Mouse (Mus musculus) skeletal muscle tissue, adult 2 months (tissue): ENCODE data around the gene Cyp27b1.
A peak's percentile ranks its signal among the peaks of the same experiment; 100 is the strongest.
"Not testable (repeated sequence)": the region's sequence is repeated elsewhere in the genome, so short reads cannot be mapped to it uniquely, and the experiment has no call there.

Experiments used
- DNase-seq: peaks from one replicate; pipeline ENCODE4 v3.0.0-alpha.2; 2012; ENCODE audit warnings: low read depth, low spot score

The Cyp27b1 gene

GRCm38 (mm10) chr10:127069281-127070189 lies 21.5 kb downstream of the Cyp27b1 start:
- no peak for DNase-seq

- peak; percentile 96 for DNase-seq
These were observed 22.4 kb downstream of the Cyp27b1 start, which contains the start of gene Tspan31 for GRCm38 (mm10) chr10:127070190-127071121. Tspan31 (minus strand) TSS chr10:127070264.

GRCm38 (mm10) chr10:127071203-127071602 lies 23.2 kb downstream of the Cyp27b1 start:
- no peak for DNase-seq

- not testable (repeated sequence) for DNase-seq
These were observed 24.2 kb downstream of the Cyp27b1 start for GRCm38 (mm10) chr10:127072270-127072669.

GRCm38 (mm10) chr10:127072969-127073368 lies 24.9 kb downstream of the Cyp27b1 start:
- not testable (repeated sequence) for DNase-seq

- DNase-seq: no peak
These were observed 25.9 kb downstream of the Cyp27b1 start for GRCm38 (mm10) chr10:127073981-127074380.

GRCm38 (mm10) chr10:127075080-127075479 lies 27.0 kb downstream of the Cyp27b1 start, which contains the start of gene Agap2:
Agap2 (plus strand) TSS chr10:127075284.
- DNase-seq: no peak

- DNase-seq: no peak
These were observed 27.6 kb downstream of the Cyp27b1 start for GRCm38 (mm10) chr10:127075651-127076050.

- DNase-seq: no peak
These were observed 28.0 kb downstream of the Cyp27b1 start for GRCm38 (mm10) chr10:127076082-127076481.

- DNase-seq: no peak
These were observed 29.5 kb downstream of the Cyp27b1 start for GRCm38 (mm10) chr10:127077515-127077914.

GRCm38 (mm10) chr10:127078001-127078676 lies 30.1 kb downstream of the Cyp27b1 start:
- DNase-seq: no peak

- no peak for DNase-seq
These were observed 30.9 kb downstream of the Cyp27b1 start for GRCm38 (mm10) chr10:127078677-127079575.

GRCm38 (mm10) chr10:127079665-127080391 lies 31.8 kb downstream of the Cyp27b1 start:
- no peak for DNase-seq

- no peak for DNase-seq
These were observed 33.1 kb downstream of the Cyp27b1 start for GRCm38 (mm10) chr10:127080901-127081780.

- DNase-seq: no peak
These were observed 34.1 kb downstream of the Cyp27b1 start for GRCm38 (mm10) chr10:127081996-127082620.

- no peak for DNase-seq
These were observed 35.4 kb downstream of the Cyp27b1 start for GRCm38 (mm10) chr10:127083292-127083914.

GRCm38 (mm10) chr10:127083915-127084306 lies 35.9 kb downstream of the Cyp27b1 start:
- no peak for DNase-seq

GRCm38 (mm10) chr10:127085052-127085451 lies 37.0 kb downstream of the Cyp27b1 start:
- no peak for DNase-seq
